Mouse (Mus musculus) left cerebral cortex, adult 2 months (tissue): ENCODE measurements at regions not wholly inside any gene's neighbourhood (a gene's known extent, or its start where the extent isn't known, plus 50 kb on each side); places are given as distances from the start of the nearest gene placed in this dataset.

ENCODE experiments used
- DNase-seq, 2 experiments: peaks; one replicate each; pipeline ENCODE4 v3.0.0; 2021 to 2022; ENCODE audit warnings: low spot score in 2 of 2, mixed read lengths in 1 of 2; ENCODE audit errors: extremely low spot score in 1 of 2
- H3K27ac ChIP-seq: fragments of 200-600 bp; 2 replicates; pipeline ENCODE4 v1.8.1; 2022
- H3K4me3 ChIP-seq: fragments of 200-600 bp; 2 replicates; pipeline ENCODE4 v1.8.1; 2022
- CTCF ChIP-seq: fragments of 200-600 bp; IDR thresholded peaks from 2 replicates; pipeline ENCODE4 v1.8.1; 2022; ENCODE audit warnings: antibody characterized with exemption, mild to moderate bottlenecking, moderate library complexity
- intact Hi-C: fragments of 180-260 bp; cut with DNase I; formaldehyde crosslinking; loops from one replicate; pipeline ENCODE4 v1.15.1; 2025

DNA sequence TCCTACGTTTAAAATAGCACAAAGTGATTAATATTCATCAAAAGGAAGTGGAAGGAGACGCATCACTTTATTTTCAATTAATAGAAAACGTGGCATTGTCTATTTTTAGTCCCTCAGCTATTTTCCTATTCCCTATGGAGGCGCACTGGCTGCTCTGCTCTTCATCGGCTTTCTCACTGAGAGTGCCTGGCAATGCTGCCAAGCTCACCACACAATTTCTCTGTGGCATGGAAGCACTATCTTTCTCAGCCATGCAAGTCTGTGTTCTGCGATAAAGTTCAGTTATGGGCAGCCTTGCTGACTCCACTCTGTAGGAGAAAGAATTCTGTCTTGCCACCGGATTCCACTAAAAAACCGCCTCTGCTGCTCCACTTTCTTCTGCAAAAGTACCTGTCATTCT, 67.1 kb upstream of the Mgat4c start:
- no peak for TF ChIP-seq CTCF
- peak in 1 of 2 experiments; percentile 10 for DNase-seq
- intact Hi-C loops: no loop called here
- Histone ChIP-seq H3K4me3 (no peak overlapping the region), H3K27ac (no peak overlapping the region)
